Mouse (Mus musculus) adrenal gland, adult (tissue): Measurements from ENCODE around the gene Foxf1.

Experiments used
- DNase-seq, 2 experiments: peaks; one replicate each; pipeline ENCODE4 v3.0.0; 2022 to 2023; ENCODE audit warnings: low spot score in 1 of 2; ENCODE audit not compliant: inconsistent age in 2 of 2

Gene Foxf1

DNA sequence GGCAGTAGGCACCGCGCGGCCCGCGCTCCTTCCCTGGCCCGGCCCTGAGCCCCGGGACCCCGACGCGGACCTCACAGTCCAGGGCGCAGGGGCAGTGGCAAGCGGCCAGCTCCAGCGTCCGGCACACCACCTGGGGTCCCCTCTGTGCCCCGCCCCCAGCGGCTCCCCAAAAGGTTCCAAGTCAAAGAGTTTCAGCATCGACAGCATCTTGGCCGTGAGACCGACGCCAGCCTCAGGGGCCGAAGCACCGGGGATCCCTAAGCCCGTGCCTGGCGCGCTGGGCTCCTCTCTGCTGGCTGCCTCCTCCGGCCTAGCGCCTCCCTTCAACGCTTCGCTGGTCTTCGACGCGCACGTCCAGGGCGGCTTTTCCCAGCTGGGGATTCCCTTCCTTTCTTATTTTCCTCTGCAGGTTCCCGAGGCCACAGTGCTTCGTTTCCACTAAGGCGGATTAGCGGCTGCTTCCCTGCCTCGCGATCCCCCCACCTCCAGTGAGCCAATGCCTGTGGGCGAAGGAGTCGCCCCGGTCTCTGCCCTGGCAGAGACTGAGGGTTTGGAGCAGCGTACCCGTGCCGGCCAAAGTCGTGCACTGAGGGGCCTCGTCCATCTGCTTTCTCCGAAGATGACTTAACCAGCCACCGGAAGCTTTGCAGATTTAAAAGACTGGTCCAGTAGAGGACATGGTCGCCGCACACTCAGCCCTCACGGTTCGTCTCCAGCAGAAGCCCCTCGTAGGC lies 44.5 kb downstream of the Foxf1 start:
- no peak for DNase-seq

DNA sequence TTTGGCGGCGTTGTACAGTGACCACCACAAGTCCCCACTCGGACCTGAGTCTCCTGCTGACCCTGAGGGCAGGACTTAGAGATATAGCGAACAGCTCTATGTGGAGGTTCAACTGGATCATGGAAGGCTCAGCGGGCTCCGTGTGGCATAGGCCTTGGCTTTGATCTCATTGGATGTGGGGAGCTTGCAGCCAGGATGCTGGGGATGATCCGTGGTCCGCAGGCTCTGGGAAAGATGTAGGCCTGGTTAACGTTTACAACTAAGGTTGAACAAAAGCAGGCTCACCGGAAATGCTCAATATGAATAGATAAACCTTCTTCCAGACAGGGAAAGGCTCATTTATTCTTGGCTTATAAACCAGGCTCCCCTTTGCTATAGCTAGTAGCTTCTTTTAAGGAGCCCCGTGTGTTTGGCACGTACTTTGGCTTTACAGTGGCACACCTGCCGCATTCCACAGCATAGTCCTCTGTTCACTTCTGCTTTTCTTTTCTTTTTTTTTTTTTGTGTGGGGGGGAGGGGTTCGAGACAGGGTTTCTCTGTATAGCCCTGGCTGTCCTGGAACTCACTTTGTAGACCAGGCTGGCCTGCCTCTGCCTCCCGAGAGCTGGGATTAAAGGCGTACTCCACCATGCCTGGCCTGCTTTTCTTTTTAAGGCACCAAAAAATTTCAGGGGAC lies 45.2 kb downstream of the Foxf1 start:
- no peak for DNase-seq

DNA sequence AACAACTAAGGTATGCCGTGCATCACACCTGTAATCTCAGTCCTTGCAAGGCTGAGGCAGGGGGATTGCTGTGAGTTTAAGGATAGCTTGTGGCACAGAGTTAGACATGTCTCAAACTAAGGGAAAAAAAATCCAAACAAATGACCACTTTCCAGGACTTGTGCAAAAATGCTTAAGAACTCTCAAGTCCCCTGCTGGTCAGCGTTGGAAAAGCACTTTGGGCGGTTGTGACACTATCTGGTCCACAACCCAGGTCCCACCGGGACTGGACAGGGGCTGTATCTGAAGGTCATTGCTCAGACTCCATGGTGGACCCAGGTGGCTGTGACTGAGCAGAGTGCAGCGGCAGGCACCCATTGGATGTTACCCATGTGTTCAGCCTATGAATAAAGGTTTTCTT lies 46.3 kb downstream of the Foxf1 start:
- DNase-seq, result peak in 1 of 2 experiments; percentile 47

DNA sequence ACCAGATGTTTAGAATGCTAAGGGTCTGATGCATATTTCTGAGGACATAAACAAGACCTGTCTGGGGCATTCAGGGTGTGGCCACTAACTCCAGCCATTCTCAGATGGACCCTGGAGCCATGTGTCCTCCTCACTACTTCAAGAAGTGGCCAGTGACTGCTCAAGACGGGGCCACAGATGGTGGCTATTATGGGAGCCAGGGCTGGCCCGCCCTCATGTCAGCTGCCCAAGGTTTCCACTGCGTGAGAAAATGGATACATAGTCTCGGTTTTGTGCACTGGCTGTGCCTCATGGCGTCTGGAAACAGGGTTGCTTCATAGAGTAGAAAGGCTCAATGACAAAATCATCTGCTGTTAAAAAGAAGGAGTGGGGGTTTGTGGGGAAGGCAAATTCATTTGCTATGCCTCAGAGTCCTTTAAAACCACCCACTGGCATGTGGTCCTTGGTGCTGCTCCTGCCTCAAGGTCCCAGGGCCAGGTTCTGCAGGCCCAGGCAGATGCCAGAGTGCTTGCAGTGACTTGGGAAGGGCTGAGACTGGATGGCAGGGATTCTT lies 48.9 kb downstream of the Foxf1 start:
- DNase-seq, result no peak

DNA sequence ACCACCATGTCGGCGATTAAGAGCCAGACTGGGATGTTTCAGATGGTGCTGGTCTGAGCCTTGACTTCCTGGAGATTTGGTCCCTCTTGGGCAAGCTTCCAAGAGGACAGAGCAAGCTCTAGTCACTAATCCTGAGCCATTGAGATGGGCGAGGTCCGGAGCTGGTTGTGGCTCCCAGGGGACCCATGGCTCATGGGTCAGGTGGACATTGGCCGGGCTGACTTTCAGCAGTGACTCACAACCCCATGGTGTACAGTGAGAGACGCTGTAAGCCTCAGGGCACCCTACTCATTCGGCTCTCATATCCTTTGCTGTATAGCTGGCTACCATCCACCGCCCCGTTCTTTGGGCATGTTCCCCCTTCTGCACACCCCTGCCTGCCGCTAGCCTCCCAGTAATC lies 49.9 kb downstream of the Foxf1 start:
- no peak for DNase-seq

DNA sequence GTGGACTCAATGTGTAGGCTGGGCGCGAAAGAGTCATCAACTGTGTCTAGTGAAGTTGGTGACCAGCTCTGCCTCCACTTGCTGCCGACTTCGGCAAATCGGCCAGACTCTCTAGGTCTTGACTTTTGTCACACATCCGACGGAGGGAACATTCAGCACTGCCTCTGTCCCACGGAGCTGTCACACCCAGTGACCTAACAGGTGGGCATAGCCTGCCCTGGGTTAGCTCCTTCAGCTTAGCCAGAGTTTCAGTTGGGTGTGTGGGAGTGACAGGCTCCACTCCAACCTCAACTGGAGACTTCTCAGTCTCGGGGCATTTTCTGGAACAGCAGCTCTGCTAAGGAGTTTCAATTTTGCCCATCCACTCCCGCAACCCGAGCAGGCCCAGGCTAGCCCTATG lies 50.3 kb downstream of the Foxf1 start:
- no peak for DNase-seq

DNA sequence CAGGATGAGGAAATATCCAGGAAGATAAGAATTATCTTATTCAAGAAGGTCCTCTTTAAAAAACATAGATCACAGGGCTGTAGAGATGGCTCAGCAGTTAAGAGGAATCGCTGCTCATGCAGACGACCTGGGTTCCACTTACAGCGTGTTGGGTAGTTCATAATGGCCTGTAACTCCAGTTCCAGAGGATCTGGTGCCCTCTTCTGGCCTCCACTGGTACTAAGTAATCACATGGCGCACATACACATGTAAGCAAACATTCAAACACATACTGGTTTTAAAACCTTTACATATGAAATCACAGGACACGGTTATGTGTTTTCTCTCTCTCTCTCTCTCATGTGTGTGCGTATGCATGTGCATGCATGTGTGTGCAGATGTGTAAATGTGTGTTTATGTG lies 52.7 kb downstream of the Foxf1 start:
- no peak for DNase-seq
